Mouse (Mus musculus) left cerebral cortex, postnatal 25 days (tissue): Measurements from ENCODE around the gene Noa1. TPM values are rescaled to one million over a fixed set of nuclear protein-coding genes. Genes with fewer than 3 reads are reported as not detected.
A peak's percentile ranks its signal among the peaks of the same experiment; 100 is the strongest.

ENCODE experiments used
- DNase-seq, 2 experiments: peaks; one replicate each; pipeline ENCODE4 v3.0.0; 2022; ENCODE audit warnings: low spot score in 2 of 2, mixed read lengths in 1 of 2
- intact Hi-C: fragments of 180-260 bp; cut with DNase I; formaldehyde crosslinking; loops from one replicate; pipeline ENCODE4 v1.15.1; 2025
- microRNA-seq, 2 experiments: library from miRNA; unstranded; fragments of <30 nt; microRNA quantifications; one replicate each; pipeline ENCODE4 v1.2.0; 2022
- total RNA-seq, 2 experiments: library from RNA; stranded (reverse); gene quantifications; 2 replicates each; pipeline ENCODE4 v1.2.3; 2021

Gene Noa1
- total RNA-seq, 2 experiments from 2014 or later = 25.7 to 27.7 TPM

DNA sequence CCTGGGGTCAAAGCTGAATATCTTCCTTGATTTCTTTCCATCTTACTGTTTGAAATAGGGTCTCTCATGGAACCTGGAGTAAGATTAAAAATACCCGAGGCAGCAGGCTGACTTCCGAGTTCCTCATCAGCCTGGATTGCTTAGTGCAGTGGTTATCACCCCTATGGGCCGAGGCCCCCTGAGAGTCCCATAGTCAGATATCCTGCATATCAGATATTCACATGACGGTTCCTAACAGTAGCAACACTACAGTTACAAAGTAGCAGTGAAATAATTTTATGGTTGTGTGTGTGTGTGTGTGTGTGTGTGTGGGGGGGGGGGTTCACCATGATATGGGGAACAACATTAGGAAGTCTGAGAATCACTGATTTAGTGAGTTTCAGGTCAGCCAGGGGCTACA lies 48.7 kb downstream of the Noa1 start:
- no peak for DNase-seq
- intact Hi-C loops = no loop called here

DNA sequence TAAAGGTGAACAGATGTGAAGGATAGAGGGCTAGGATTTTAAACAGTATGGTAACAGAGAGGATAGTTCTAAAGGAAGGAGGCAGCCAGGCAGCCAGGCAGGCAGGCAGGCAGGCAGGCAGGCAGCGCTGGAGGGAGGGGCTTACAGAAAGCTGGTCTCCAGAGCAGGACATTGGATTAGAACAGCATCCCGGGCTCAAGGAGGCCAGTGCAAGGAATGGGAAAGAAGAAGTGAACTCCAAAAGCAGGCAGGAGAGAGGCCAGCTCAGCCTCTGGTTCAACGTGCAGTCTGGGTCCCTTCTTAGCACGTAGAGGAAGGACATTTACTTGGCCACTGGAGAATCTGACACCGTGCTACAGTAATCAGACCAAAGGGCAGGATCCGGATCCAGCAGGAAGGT lies 49.7 kb downstream of the Noa1 start:
- intact Hi-C loops = no loop called here
- no peak for DNase-seq

DNA sequence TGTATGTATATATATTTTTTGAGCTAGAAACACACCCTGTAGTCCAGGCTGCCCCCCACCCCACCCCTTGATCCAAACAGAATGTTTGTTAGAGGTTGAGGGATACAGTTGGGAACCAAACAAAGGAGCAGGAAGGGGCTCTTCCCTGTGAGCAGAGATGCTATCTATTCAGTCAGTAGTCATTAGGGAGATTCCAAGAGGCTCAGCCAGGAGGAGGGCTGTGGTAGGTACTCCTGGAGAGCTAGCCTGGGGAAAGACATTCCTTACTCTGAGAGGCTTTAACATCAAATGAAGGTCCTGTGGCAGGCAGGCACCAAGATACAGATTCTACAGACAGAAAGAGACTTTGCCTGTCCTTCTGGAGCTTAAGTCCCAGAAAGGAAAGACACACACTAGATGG lies 50.6 kb downstream of the Noa1 start:
- intact Hi-C loops = no loop called here
- DNase-seq = no peak

DNA sequence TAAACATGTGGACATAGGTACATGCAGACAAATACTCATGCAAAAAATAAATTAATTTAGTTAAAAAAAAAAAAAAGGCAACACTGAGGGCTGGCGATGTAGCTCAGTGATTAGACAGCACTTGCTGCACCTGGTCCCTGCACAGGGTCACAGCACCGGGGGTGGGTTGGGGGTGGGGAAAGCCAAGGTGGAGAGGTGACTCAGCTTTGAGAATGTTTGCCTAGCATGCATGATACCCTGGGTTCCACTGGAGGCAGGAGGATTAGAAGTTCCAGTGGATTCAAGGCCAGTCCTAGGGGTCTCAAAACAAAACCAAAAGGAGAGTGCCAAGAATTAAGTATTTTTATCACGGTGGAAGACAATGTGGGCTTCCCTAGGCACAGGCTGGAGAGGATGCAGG lies 52.3 kb downstream of the Noa1 start:
- intact Hi-C loops = no loop called here
- DNase-seq = no peak

DNA sequence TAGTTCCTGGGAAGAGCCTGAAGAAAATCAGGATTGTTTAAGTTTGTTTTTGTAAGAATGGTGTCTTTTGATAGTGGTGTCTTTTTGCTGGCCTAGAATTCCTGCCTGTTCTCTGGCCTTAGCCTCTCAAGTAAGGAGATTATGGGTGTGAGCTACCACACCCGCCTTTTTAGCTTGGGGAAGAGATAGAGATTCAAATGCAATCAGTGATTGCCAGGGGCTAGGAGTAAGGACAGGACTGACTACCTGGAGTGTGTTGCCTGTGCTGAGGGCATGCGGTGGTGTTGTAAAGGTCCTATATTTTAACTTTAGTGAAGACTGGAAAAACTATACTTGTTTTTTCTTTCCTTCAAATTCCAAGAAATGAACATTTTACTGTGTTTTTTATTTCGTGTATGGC lies 55.5 kb downstream of the Noa1 start:
- intact Hi-C loops = no loop called here
- no peak for DNase-seq

DNA sequence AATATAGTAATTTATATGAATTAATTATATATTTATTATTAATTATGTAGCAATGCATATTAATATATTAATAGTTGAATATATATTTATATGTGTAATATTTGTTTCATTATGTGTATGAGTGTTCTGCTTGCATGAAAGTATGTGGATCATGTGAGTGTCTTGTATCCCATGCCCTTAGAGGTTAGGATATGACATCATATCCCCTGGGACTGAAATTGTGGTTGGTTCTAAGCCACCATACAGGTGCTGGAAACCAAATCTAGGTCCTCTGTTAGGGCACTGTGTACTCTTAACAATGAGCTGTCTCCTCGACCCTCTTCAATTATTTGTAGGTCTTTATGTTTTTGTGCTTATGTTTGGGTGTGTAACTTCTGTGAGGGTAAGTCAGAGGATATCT lies 56.7 kb downstream of the Noa1 start:
- no peak for DNase-seq
- intact Hi-C loops = no loop called here

DNA sequence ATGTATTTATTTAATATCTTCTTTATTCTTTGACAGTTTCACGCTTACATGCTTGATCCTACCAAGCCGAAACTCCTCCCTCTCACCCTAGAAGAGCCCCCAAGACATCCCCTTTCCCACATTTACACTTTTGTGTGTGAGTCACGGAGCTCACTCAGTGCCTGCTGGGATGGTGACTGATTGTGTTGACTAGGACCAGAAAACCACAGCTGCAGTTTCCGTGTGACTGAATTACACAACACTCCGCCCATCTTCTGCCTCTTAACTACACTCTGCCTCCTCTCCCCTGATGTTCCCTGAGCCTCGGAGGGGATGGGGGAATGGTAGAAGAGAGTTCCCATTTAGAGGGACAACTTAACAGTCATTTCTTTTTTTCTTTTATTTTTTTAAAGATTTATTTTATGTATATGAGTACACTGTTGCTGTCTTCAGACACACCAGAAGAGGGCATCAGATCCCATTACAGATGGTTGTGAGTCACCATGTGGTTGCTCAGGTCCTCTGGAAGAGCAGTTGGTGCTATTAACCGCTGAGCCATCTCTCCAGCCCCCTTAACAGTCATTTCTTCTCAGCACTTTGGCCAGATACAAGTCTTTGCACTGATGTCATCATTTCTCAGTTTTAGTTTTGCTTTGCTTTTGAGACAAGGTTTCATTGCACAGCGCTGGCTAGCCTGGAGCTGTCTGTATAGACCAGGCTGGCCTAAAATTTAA lies 57.6 kb downstream of the Noa1 start:
- no peak for DNase-seq
- intact Hi-C loops = no loop called here

DNA sequence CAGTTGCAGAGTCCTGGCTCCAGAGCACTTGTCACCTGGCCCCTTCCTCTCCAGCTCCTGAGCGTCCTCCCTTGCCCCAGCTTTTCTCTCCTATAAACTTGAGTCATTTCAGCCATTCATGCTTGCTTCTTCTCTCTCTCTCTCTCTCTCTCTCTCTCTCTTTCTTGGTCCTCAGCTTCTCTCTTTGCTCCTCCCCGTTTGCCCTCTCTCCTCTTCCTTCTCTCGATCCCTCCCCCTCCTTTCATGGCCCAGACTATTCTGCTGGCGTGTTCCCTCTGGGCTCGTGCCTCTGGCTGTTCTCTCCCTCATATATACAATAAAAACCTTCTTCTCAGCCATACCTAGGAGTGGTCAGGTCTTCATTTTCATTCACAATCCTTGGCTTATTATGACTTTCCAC lies 58.2 kb downstream of the Noa1 start:
- no peak for DNase-seq
- intact Hi-C loops = no loop called here

DNA sequence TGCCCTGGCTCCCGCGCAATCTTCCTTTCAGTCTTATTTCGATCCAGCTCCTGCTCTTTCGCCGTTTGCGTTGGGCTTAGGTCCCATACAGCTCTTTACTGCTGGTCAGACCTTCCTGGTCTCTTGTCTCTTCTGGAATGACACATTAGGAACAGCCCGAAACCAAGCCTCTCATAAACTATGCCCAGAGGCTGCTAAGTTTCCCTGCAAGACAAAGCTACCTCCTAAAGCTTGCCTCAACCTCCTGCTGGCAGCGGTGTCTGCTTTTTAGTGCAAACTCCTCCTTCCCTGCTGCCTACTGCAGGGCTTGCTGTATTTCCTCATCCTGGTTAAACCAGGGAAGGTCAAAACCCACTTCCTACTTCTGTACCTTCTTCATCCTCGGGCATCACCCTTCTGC lies 59.8 kb downstream of the Noa1 start:
- intact Hi-C loops = no loop called here
- no peak for DNase-seq

DNA sequence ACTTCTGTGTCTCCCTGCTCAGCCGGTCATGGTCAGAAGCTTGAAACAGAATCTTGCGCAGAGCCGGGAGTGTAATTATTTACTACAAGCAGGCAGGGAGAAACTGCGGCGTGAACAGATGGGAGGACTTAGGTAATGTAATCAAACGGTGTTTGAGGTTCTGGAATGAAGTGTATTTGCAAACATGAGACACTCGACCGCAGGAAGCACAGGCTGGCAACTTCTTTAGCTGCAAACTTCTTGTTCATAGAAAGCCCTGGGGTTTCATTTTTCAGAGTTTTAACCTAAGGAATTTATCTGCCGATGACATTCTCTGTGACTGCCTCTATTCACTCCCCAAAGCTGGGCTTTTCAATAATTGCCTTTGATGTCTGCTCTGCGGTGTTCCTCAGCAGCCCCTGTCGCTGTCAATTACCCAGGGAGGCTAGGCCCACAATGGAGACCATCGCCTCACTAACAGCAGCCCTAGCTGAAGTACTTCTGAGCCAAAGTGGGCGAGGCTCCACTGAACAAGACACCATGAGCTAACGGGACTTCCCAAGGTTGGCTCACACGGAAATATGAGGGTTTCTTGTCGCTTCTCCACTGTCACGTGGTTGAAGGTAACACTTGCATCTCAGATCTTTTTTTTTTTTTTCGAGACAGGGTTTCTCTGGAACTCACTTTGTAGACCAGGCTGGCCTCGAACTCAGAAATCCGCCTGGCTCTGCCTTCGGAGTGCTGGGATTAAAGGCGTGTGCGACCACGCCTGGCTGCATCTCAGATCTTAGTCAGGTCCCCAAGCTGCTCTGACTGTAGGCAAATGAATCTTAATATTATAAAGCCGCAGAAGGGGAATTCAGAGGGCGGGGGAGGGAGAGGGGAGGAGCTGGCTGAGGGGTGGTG lies 63.9 kb downstream of the Noa1 start:
- no peak for DNase-seq
- intact Hi-C loops = no loop called here

DNA sequence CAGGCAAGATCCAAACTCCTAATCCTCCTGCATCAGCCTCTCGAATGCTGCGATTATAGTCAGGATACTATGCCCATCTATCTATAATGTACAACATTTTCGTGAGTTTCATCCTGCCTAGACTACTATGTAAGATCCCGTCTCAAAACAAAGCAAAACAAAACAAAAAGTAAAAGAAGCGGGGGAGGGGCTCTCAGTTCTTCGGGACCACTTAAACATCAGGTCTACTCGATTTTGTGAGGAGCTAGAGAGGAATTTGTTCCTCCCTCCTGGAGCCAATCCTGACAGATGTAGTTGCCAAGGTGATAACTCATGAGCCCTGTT lies 64.5 kb downstream of the Noa1 start:
- intact Hi-C loops = no loop called here
- DNase-seq = no peak

DNA sequence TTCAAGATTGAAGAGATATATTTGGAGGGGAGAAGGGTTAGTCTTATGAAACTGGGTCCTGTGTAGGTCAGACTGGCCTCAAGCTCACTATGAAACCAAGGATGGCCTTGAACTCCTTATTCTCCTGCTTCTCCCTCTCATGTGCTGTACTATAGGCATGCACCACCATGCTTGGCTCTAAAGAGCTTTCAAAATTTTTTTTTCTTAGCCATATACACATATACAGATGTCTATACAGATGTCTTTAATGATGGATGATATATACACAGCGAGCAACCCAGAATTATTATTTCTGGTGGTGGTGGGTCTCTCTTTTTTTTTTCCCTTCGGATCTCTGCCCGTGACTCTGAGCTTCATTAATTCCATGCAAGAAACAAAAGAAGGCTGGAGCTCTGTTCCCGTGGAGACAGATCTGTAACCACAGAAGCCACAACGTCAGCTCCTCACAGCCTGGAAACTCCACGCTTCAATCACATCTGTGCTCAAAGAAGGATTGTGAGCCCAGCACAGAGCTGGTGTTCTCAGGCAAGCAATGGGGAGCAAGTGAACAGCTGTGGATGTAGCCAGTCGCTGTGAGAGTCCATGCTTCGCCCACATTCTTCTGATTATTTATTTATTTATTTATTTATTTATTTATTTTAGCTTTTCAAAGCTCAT lies 65.4 kb downstream of the Noa1 start:
- intact Hi-C loops = no loop called here
- DNase-seq = peak; percentile 23 to 24

Small RNA genes within 50 kb of the gene (microRNA-seq; reads per million reads assigned to microRNA genes)
- 0 reads per million in 2 experiments for gene Mir5098

Other genes starting within 250 kb of the Noa1 start
- 10 to 100 TPM; 21.1 to 25.5 TPM for gene Hopx, start 195.0 kb downstream of the Noa1 start, total RNA-seq
- not detected for gene Spink2, start 98.6 kb downstream of the Noa1 start, total RNA-seq
- gene Rest, start 44.6 kb downstream of the Noa1 start, total RNA-seq = 1 to 10 TPM; 3.6 to 3.9 TPM
- 10 to 100 TPM; 43.3 to 44.9 TPM for gene Polr2b, start 63 bp upstream of the Noa1 start, total RNA-seq
- gene Igfbp7, start 98.0 kb upstream of the Noa1 start, total RNA-seq = 10 to 100 TPM; 46.4 to 49.4 TPM